Mouse (Mus musculus) brown adipose tissue, adult 24 weeks (tissue): Measurements from ENCODE around the gene Car14. TPM values are rescaled to one million over a fixed set of nuclear protein-coding genes. Genes with fewer than 3 reads are reported as not detected.
"Not testable (repeated sequence)": the region's sequence is repeated elsewhere in the genome, so short reads cannot be mapped to it uniquely, and the experiment has no call there.

Experiments
- H3K27ac ChIP-seq: fragments of 200-500 bp; replicated peaks from 2 replicates; pipeline ENCODE4 v1.5.1; 2012; ENCODE audit warnings: low read depth, mild to moderate bottlenecking, low read length
- H3K4me1 ChIP-seq: fragments of 200-500 bp; 2 replicates; pipeline ENCODE4 v1.6.1; 2012; ENCODE audit warnings: low read length, mixed read lengths; ENCODE audit not compliant: control insufficient read depth, insufficient read depth, insufficient read length
- H3K4me3 ChIP-seq: fragments of 200-500 bp; 2 replicates; pipeline ENCODE4 v1.5.1; 2012; ENCODE audit warnings: low read depth, mild to moderate bottlenecking, low read length, moderate library complexity; ENCODE audit not compliant: insufficient read depth
- polyA plus RNA-seq: library from polyadenylated mRNA; stranded (reverse); fragments of >200 nt; gene quantifications from 2 replicates; pipeline ENCODE4 v1.2.4, GENCODE M21; 2012; ENCODE audit not compliant: missing spikeins, insufficient read depth, insufficient read length

Gene Car14
- polyA plus RNA-seq, 1 experiment: 15.5 TPM

GRCm38 (mm10) chr3:95861216-95861615, 43.3 kb downstream of the Car14 start:
- no peaks in the 10 kb centered on the region; the same call in 1 of the 2 replicates for H3K4me1 ChIP-seq
- H3K4me3 ChIP-seq: no peak overlapping the region
- no peak overlapping the region for H3K27ac ChIP-seq

GRCm38 (mm10) chr3:95860323-95860722, 44.2 kb downstream of the Car14 start:
- H3K4me3 ChIP-seq: no peak overlapping the region
- no peaks in the 10 kb centered on the region; the same call in 1 of the 2 replicates for H3K4me1 ChIP-seq
- H3K27ac ChIP-seq: no peak overlapping the region

- not testable (repeated sequence) for H3K4me3 ChIP-seq, H3K27ac ChIP-seq, H3K4me1 ChIP-seq
These were observed 46.2 kb downstream of the Car14 start for GRCm38 (mm10) chr3:95858278-95858677.

- not testable (repeated sequence) for H3K4me3 ChIP-seq, H3K4me1 ChIP-seq, H3K27ac ChIP-seq
These were observed 47.4 kb downstream of the Car14 start for GRCm38 (mm10) chr3:95857050-95857449.

GRCm38 (mm10) chr3:95856115-95856514, 48.4 kb downstream of the Car14 start:
- Histone ChIP-seq H3K4me1 (no peaks in the 10 kb centered on the region), H3K27ac (peak overlapping the region; percentile 46), H3K4me3 (peak overlapping the region; percentile 58)

- peak within 1 kb of the TSS; percentile 87 for H3K4me3 ChIP-seq
- peak within 1 kb of the TSS; percentile 78 for H3K27ac ChIP-seq
- no peaks in the 10 kb centered on the region for H3K4me1 ChIP-seq
These were observed 48.9 kb downstream of the Car14 start, which contains the start of gene Prpf3 for GRCm38 (mm10) chr3:95855502-95856089. Gene Prpf3, minus strand, starts transcription at chr3:95855885.

GRCm38 (mm10) chr3:95851317-95851716, 53.2 kb downstream of the Car14 start:
- no peak overlapping the region for H3K4me3 ChIP-seq
- no peaks in the 10 kb centered on the region for H3K4me1 ChIP-seq
- no peak overlapping the region for H3K27ac ChIP-seq

- Histone ChIP-seq H3K27ac (no peak overlapping the region), H3K4me3 (no peak overlapping the region), H3K4me1 (no peaks in the 10 kb centered on the region)
These were observed 53.9 kb downstream of the Car14 start for GRCm38 (mm10) chr3:95850611-95851010.

Other genes starting within 250 kb of the Car14 start
- 56.1 and 61.6 TPM in 2 replicates for gene Mcl1, start 245.9 kb downstream of the Car14 start, polyA plus RNA-seq
- 2.5 and 6.6 TPM in 2 replicates for gene Adamtsl4, start 216.8 kb downstream of the Car14 start, polyA plus RNA-seq
- gene Ecm1, start 165.1 kb downstream of the Car14 start, polyA plus RNA-seq: 41.5 and 48.8 TPM in 2 replicates
- gene Tars2, start 144.5 kb downstream of the Car14 start, polyA plus RNA-seq: 32.1 and 47.7 TPM in 2 replicates
- gene Rprd2, start 85.8 kb downstream of the Car14 start, polyA plus RNA-seq: 11.3 and 12.5 TPM in 2 replicates
- 14.2 and 30.0 TPM in 2 replicates for gene Prpf3, start 48.8 kb downstream of the Car14 start, polyA plus RNA-seq
- gene Mrps21, start 33.2 kb downstream of the Car14 start, polyA plus RNA-seq: 576 and 634 TPM in 2 replicates
- gene Ciart, start 22.4 kb downstream of the Car14 start, polyA plus RNA-seq: 1.5 and 3.4 TPM in 2 replicates
- 71.8 and 150 TPM in 2 replicates for gene BC028528, start 12.7 kb downstream of the Car14 start, polyA plus RNA-seq
- gene Aph1a, start 10.7 kb downstream of the Car14 start, polyA plus RNA-seq: 75.1 and 82.8 TPM in 2 replicates
- gene Anp32e, start 24.6 kb upstream of the Car14 start, polyA plus RNA-seq: 78.5 and 88.8 TPM in 2 replicates
- 8.8 and 13.9 TPM in 2 replicates for gene Plekho1, start 91.3 kb upstream of the Car14 start, polyA plus RNA-seq
- 16.6 and 23.7 TPM in 2 replicates for gene Vps45, start 153.8 kb upstream of the Car14 start, polyA plus RNA-seq
- gene Otud7b, start 199.8 kb upstream of the Car14 start, polyA plus RNA-seq: 6.9 and 8.3 TPM in 2 replicates